Mouse (Mus musculus) urinary bladder, adult 18-20 months (tissue): ENCODE measurements at regions not wholly inside any gene's neighbourhood (a gene's known extent, or its start where the extent isn't known, plus 50 kb on each side); places are given as distances from the start of the nearest gene placed in this dataset.

Experiments used
- DNase-seq, 2 experiments: peaks; one replicate each; pipeline ENCODE4 v3.0.0; 2022; ENCODE audit warnings: low spot score in 2 of 2, mixed read lengths in 2 of 2

DNA sequence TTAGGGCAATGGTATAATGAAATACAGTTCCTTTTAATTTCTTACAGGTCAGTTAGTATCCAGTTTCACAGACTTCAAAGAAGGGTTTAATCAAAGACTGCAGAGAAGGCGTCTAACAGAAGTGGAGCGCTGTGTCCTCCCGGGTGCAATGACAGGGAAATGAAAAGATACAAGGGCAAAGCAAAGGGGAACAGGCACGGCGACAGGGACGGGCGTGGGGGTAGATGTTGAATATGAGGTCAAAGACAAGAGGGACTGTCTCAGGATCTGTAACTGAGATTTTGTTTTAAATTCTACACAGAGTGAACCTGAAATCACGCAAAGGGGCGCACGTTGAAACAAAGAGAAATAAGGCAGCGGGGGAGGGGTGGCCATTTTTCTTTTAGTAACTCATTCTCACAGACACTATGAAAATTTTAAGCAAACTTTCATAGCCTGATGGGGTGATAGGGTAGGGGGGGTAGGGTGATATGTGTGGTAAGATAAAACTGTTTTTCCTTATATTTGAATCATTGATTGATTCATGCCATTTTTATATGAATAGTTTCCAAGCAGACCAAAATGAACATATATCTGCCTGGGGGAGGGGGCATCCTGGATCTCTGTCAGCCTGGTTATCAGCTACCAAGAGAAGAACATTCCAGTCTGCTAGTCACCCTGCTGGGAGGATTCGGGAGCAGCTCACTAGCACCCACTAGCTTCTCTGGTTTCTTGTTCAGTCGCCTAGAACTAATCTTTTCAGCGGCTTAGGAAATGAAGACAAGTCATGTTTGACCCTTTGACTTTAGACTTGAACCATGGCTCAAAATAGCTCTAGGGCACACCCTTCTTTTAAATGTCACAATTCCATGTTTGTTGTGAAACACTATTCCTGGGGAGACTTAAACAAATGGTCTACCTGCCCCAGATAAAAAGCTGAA lies 139.1 kb upstream of the Map3k7 start:
- no peak for DNase-seq

DNA sequence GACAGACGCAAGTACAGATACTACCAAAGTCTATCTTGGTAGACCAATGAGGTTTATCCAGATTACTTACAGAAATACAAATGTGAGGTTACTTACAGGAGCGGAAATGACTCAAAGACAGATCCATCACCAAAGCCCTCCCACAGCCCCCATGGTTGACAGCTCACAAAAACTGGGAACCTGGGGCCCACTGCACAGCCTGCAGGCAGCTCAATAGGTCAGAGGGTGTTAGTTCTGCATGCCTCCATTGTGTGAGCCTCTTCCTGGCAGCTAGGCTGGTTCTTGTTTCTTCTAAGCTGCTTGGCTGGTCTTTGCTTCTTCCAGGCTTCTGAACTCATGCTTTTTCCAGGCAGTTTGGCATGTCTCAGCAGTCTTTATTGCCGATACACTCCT lies 138.5 kb upstream of the Map3k7 start:
- no peak for DNase-seq

GRCm38 (mm10) chr4:31826661-31827060 lies 137.2 kb upstream of the Map3k7 start:
- DNase-seq, result no peak

- peak in 1 of 2 experiments; percentile 25 for DNase-seq
These were observed 136.6 kb upstream of the Map3k7 start for GRCm38 (mm10) chr4:31827266-31827665.

DNA sequence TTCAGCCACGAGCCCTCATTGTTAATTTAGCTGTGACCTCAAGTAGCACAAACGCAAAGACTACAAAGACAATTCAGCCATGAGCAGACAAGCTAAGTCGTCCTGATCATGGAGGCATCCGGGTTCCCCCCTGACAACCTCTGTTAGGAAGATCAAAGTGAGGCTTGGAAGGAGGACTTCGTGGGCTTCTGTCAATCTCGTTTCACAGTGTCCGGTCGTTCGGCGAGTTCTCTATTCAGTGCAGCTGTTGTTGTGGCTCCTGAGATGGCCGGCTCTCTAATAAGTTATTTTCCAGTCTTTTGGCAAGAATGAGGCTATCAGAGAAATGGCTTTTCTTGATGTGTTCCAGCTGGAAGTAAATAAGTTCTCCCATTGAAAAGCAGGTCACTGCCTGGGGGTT lies 133.7 kb upstream of the Map3k7 start:
- DNase-seq, result no peak

DNA sequence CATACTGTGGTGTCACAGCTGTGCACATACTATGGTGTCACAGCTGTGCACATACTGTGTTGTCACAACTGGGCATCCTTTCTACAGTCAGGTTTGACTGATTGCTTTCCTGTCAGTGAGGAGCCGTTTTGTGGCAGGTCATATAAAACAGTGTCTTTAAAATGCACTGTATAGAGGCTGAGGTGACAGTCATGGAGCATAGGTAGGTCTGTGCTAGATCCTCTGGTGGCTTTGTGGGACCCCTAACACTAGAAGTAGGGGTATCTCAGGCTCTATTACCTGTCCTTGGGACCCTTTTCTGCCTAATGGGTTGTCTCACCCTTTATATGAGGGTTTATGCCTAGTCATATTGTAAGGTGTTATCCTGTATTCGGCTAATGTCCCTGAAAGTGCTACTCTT lies 132.4 kb upstream of the Map3k7 start:
- no peak for DNase-seq

DNA sequence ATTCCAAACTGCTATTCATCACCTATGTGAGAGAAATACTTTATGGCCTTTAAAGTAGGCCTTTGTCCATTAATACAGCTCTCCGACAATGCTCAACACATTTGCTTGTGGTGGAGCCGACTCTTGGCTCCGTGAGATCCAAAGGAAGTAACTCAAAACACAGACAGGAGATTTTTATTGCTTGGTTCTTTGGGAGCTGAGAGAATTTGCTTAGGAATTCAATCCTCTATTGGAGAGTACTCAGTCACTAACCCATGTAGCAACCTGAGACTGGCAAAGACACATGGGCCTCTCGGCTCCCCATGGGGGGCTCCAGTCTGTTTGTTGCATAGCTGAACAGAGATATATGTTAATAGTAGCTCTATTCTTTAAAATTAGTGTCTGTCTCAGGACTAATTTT lies 130.1 kb upstream of the Map3k7 start:
- DNase-seq, result no peak

- DNase-seq, result no peak
These were observed 128.8 kb upstream of the Map3k7 start for GRCm38 (mm10) chr4:31835051-31835450.

GRCm38 (mm10) chr4:31838592-31838991 lies 125.3 kb upstream of the Map3k7 start:
- DNase-seq, result no peak

DNA sequence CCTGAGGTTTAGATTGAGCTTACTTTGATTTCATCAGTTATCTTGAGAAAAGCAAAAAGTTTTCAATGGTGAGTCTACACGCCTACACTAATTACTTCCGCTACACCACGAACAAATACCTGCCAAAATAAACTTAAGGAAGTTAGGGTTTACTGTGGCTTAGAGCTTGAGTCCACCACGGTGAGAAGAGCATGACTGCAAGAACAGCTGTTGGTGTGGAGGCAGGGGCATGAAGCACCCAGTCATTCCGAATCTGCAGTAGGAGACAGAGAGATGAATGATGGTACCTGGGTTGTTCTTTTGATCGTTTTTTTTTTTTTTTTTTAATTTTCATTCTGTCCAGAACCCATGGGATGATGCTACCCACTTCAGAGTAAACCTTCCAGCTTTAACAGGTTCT lies 114.1 kb upstream of the Map3k7 start:
- no peak for DNase-seq

DNA sequence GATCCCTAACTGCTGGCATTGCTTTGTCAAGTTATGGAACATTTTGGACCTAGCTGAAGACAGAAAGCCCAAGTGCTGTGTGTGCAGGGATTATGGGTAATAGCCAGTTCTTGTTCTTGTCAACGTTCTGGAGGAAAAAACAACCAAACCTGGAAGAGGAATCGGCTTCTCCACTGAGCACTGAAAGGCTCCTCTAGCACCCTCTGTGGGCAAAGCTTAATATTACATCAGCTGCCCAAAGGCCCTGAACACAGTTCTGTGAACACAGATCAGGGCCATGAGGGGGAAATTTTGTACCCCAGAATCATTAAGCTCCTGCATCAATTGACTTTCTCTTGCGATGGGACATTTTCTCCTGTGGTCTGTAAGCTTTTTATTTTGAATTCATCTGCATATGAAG lies 112.9 kb upstream of the Map3k7 start:
- DNase-seq, result no peak

DNA sequence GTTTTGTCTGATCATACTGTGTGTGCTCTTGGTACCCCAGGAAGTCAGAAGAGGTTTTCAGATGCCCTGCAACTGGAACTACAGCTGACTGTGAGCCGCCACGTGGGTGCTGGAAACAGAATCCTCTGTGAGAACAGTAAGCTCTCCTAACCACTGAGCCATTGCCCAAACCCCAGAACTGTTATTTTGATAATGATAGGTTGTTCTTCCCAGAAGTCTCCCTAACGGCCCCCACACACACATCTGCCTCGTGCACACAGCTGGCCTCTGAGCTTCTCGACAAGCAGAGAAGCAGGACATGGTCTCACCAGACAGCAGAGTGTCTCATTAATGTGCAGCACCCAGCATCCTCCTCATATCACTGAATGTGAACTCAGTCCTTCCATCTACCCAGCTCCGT lies 110.0 kb upstream of the Map3k7 start:
- DNase-seq, result no peak

DNA sequence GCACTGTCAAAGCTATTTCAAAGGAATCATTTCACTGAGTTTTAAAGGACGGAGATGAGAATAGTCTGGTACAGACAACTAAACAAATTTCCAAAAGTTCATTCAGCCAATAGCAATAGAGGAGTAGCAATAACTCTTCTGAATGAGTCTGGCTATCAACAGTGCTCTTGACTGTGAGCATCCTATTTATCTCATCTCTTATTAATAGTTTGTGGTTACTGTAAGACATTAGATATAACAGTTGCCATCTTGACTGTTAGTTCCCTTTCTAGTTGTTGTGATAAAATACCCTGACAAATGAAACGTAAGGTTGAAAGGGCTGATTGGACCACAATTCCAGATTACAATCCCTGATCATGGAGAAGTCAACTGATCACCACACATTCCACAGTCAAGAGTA lies 103.5 kb upstream of the Map3k7 start:
- DNase-seq, result no peak

DNA sequence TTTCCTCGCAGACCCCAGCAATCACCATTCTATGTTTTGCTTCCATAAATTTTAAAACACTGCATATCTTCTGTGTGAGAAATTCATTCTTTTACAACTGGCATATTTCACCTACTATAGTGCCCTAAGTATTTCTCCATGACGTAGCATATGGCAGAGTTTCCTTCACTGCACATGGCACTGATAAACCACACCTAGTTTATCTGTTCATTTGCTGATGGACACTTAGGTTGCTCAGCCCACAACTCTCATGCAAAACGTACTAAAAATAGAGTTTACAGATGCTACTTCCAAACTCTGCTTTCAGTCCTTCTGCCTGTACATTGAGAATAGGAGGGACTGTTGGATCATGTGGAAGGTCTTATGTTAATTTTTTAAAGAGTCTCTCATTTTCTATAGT lies 102.7 kb upstream of the Map3k7 start:
- no peak for DNase-seq

GRCm38 (mm10) chr4:31872985-31873983 lies 90.6 kb upstream of the Map3k7 start:
- no peak for DNase-seq

DNA sequence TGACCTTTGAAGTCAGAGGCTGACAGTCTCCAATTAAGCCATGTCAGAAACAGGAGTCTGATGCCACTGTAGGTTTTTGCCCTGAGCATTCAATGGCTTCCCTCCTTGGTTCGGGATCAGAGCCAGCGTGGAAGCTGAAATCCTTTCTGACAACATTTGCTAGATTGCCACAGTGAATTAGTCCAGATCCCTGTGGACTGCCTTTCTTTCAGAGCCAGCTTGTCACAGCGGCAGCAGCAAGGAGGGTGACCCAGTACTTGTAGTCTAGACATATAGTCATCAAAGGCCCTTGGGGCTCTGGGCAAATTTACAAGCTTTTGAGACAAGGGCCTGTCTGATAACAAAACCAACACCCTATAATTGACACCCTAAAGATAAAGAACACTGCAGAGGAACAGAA lies 86.5 kb upstream of the Map3k7 start:
- DNase-seq, result no peak

- DNase-seq, result no peak
These were observed 85.3 kb upstream of the Map3k7 start for GRCm38 (mm10) chr4:31878493-31879191.

GRCm38 (mm10) chr4:31879192-31879585 lies 84.7 kb upstream of the Map3k7 start:
- DNase-seq, result no peak

DNA sequence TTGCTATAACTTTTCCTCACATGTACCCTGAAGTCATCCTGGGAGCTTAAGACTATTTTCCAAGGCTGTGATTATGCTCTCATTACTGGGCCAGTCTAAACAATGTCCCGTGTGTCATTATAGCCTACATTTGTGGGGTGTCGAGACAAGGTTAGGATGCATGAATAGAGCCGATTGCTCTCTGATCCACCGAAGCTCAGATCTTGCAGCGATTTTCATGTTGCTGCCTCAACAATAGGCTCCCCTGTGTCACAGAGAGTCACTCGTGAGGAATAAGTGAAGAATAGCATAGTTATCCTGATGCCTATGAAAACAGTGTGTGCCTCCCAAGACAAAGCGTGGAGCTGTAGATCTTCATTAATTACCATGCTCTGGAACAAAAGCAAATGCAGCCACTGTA lies 83.7 kb upstream of the Map3k7 start:
- DNase-seq, result no peak

- no peak for DNase-seq
These were observed 74.2 kb upstream of the Map3k7 start for GRCm38 (mm10) chr4:31889673-31890072.

DNA sequence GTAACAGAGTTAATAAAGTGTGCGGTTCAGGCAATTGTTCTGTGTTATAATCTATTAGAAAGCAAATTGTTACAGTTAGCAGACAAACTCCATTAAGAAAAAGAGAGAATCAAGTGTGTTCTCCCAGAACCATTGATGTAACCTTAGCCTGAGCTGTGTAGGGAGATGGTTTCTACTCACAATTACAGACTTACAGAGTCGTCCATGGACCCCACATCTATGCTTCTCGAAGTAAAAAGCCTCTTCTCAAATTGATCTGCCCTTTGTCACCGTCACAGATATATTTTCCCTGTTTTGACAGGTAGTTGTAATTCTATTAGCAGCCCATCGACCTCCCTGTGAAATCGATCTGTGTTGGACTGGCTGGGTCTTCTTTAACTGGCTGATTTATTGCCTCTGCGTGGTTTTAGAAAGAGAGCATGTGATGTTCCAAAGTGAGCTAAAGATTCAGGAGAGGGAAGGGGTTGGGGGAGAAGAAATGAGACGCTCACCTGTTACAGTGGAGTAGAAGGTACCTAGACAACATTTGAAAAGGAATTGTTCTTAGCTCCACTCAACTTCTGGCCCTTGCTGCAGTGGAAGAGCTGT lies 54.7 kb upstream of the Map3k7 start:
- DNase-seq, result no peak
